Mouse (Mus musculus) heart, postnatal 36 days (tissue): ENCODE measurements around the gene Tnnt1. TPM values are rescaled to one million over a fixed set of nuclear protein-coding genes. Genes with fewer than 3 reads are reported as not detected.
"Not testable (repeated sequence)": the region's sequence is repeated elsewhere in the genome, so short reads cannot be mapped to it uniquely, and the experiment has no call there.

ENCODE experiments used
- DNase-seq, 2 experiments: peaks; one replicate each; pipeline ENCODE4 v3.0.0; 2021 to 2022
- intact Hi-C: fragments of 180-260 bp; cut with DNase I; formaldehyde crosslinking; loops from one replicate; pipeline ENCODE4 v1.15.1; 2025
- total RNA-seq, 2 experiments: library from RNA; stranded (reverse); gene quantifications; 2 replicates each; pipeline ENCODE4 v1.2.3; 2021

Gene Tnnt1
- total RNA-seq, result 10 to 100 TPM; 20.0 to 21.3 TPM

DNA sequence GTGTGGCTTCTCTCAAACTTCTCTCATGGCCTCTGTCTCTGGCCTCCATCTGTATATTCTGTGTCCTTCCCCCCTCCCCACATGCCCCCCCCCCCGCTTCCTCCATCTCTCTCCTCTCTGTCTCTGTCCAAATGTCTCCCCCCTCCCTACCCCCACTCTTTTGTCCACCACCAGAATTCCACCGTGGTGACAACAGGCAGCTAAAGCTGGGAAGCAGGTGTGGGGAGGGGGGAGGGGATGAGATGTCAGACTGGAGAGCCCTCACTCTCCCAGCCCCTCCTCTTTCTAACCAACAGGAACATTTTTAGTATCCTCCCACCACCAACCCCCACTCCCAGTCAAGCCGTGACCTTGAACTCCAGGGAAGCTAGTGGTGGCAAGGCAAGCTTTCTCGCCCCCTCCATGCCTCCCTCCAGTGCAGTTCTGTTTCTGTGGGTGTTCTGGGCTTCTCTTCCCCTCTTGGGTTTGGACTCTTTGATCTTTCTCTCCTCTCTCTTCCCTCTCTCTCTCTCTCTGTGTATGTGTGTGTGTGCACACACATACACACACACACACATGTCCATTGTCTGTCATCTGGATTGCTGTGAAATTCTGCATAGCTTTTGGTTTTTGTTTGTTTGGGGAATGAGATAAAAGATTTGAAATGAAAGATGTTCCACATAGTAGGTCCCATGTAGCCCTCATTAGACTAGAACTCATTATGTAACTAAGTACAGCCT is at the start of gene Tnnt1:
Tnnt1 (minus strand) TSS at position 51 of the 719 bp plus-strand sequence.
- DNase-seq, result no peak
- intact Hi-C loops, result no loop called here

DNA sequence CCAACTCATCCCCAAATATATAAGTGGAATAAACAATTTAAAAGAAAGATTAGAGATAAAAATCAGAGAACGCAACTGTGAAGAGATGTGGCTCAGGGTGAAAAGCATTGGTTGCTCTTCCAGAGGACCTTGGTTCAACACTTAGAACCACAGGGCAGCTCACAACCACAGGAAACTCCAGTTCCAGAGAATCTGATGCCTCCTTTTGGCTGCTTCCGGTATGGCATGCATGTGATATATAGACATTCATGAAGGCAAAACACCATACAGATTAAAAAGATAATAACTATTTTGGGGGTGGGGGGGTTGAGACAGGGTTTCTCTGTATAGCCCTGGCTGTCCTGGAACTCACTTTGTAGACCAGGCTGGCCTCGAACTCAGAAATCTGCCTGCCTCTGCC is 46.5 kb upstream of the Tnnt1 start:
- DNase-seq, result no peak
- intact Hi-C loops, result no loop called here

DNA sequence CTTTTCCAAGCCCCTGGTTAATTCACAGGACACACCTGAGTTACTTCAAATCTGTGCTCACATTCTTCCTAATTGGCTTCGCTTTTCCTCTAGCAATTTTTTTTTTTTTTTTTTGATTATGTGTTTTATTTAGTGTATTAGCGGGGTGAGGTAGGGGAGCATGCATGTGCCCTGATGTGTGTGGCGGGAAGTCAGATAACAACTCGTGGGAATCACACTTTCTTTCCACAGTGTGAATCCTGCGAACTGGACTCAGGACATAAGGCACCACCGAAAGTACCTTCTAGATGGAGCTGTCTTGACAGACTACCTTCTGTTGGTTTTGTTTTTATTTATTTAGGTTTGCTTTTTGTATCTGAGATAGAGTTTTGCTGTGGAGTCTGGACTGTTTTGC is 41.0 kb upstream of the Tnnt1 start:
- intact Hi-C loops, result loop anchor here (2.0 to 10.0 kb wide), 3 partner anchors 240 to 488 kb away; no protein-coding TSS in a partner anchor
- no peak for DNase-seq

DNA sequence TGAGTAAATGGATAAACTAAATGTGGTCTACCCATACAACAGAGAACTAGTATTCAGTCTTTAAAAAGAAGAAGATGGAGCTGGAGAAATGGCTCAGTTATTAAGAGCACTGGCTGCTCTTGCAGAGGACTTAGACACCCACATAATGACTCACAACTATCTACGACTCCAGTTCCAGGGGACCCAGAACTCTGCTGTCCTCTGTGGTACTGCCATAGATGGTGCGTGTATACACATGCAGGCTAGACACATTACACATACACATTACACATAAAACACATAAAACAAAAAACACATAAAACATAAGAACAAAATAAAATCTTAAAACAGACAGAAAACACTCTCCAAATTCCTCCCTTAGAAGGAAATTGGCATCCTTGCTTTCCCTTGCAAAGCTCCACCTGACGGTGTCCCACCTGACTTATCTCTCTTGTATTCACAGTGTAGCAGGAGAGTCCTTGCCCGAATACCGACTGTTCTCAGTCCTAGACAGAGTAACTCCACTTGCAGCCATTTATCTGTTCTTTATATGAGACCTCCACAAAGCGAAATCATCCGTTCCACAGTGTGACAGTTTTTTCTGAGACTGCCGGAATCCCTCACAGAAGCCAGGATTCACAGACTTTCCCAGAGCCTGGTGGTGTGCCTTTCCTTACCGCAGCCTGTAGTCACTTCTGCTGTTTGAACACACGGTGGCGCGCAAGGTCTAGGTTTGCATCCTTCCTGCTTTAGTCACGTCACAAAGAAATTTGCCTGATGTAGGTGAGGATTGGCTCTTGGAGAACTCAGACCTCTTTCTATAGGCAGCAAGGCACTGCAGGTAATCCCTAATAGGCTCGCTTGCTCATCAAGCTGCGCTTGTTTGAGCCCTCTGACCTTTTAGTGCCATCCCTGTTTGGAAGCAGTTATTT is 40.3 kb upstream of the Tnnt1 start:
- intact Hi-C loops, result loop anchor here (2.0 to 10.0 kb wide), 3 partner anchors 240 to 488 kb away; no protein-coding TSS in a partner anchor

DNA sequence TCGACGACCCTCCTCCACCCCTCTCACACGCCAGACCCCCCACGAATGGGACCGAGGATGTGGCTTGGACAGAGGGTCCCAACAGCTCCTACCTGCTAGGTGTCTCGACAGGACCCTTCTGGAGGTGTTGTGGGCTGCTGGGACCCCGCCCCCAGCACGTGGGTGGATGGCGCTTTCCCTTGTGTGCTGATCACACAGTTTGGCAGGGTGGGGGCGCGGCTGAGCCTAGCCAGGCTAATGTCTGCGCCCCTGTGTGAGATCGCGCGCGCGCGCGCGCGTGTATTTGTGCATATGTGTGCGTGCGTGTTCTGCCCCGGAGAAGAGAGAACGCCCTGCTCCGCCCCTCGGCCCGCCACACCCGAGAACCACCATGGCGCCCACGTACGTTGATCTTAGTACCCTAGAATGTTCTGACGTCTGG is 31.0 kb upstream of the Tnnt1 start, which contains the start of gene Syt5:
Syt5 (minus strand) TSS at position 321 of the 421 bp plus-strand sequence.
- intact Hi-C loops, result no loop called here
- no peak for DNase-seq

More for the DNA sequence above, 40.3 kb upstream of the Tnnt1 start:
- peak; percentile 72 to 74 for DNase-seq

DNA sequence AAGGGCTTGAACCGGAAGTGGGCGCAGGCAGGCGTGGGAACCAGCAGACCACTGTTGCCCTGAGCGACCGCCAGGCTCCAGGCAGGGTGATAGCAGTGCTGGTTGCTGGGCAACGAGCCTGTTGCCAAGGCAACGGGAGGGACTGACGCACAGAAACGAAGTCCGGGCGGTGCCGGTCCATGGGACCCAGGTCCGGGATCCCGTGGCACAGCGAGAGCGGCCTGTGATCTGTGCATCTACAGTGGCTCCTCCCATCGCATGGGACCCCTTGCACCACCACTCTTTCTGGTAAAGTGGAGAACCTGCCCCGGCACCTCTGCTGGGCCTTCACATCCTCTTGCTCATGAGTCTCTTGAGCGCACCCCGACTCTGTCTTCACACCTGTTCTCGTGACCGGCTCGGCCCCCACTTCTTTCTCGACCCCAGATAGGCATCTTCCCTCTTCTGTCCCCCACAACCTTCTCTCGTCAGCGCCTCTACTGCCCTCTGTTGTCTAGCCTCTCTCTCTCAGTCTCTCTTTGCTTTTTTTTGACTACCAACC is 30.5 kb upstream of the Tnnt1 start:
- peak; percentile 30 to 56 for DNase-seq
- intact Hi-C loops, result no loop called here

DNA sequence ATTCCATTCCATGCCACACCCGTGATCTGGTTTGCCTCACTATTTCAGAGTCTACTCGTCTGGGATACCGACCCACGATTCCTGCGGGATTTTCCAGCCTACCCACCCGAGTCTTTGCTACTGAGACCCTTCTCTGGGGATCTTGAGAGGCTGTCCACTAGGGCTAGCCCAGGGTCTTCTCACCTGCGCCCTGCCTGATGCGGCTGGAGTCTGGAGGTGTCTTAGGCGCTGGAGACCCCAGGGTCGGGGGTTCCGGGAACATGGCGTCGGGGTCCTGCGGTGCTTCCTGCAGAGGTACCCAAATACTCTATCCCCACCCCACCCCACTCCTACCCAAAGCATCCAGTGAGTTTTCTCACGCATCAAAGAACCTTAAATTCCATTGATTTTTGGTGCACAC is 29.9 kb upstream of the Tnnt1 start:
- DNase-seq, result no peak
- intact Hi-C loops, result no loop called here

DNA sequence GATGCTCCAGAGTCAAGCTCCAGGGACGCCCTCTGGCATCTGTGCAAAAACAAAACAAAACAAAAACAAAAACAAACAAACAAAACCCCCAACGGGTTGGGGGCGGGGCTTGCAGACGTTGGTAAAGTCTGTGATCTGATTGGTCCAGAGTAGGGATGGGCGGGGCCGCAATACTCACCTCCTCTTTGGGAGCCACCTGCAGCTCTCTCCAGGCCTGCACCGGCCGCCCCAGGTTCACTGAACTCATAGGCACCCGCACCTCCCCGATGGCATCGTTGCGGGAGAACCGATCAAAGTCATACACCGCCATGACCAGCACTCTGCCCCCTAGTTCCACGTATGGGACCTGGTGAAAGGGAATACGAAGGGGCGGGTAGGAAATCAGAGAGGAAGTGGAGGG is 25.8 kb upstream of the Tnnt1 start:
- no peak for DNase-seq
- intact Hi-C loops, result no loop called here

DNA sequence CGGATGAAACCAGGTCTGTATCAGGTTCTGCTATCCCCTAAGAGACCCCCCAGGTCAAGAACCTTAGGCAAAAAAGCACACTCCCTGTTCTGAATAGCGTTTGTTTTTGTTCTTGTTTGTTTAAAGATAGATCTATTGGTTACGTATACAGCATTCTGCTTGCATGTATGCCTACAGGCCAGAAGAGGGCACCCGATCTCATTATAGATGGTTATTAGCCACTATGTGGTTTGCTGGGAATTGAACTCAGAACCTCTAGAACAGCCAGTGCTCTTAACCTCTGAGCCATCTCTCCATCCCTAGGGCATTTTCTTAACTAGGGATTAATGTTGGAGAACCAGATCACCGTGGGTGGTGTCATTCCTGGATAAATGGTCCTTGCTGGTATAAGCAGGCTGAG is 25.2 kb upstream of the Tnnt1 start:
- intact Hi-C loops, result no loop called here

DNA sequence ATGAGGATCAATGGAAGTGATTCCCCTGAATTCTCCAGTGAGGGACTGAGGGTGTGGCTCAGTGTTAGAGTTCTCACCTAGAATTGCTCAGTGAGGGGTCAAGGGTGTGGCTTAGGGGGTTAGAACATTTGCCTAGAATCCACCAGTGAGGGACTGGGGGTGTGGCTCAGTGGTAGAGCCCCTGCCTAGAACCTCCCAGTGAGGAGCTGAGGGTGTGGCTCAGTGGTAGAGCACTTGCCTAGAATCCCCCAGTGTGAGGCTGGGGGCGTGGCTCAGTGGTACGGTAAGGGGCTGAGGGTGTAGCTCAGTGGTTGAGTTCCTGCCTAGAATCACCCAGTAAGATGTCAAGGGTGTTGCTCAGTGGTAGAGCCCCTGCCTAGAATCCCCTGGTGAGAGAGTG is 22.8 kb upstream of the Tnnt1 start:
- DNase-seq, result no peak

More for the DNA sequence above, 25.2 kb upstream of the Tnnt1 start:
- no peak for DNase-seq

DNA sequence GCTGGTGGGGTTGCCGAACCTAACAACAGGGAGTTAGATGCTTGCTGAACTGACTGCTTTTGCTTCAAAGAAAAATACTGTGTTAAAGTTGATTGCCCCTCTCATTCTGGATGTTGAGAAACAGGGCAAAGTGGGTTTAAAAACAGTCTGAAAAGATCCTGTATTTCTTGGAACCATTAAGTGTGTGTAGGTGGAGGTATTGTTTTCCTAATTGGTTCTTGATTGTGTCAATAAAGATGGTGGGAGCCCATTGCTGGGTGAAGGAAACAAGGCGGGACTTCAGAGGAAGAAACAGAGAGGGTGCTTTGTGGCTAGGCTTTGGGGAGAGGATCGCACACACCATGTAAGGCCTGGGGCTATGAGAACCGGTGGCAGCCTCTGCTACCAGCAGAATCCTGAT is 21.0 kb upstream of the Tnnt1 start:
- intact Hi-C loops, result no loop called here

More for the DNA sequence above, 22.8 kb upstream of the Tnnt1 start:
- intact Hi-C loops, result no loop called here

DNA sequence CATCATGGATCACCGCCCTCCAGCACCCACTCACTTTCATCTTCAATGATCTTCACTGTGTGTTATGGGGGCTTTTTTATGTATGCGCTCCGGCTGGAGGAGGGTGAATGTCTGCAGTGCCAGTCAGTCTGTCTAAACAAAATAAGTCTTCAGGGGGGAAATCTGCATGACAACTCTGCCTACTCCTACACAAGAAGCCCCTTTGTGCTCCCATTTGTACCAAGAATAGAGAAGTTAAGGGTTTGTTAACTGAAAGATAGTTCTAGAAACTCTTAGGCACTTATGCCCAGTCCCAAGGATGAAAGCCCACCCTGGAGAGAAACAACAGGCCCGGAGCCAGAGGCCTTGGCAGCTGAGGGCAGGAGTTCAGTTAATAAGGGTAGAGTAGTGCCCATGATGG is 20.2 kb upstream of the Tnnt1 start:
- intact Hi-C loops, result no loop called here
- DNase-seq, result no peak

More for the DNA sequence above, 21.0 kb upstream of the Tnnt1 start:
- no peak for DNase-seq

DNA sequence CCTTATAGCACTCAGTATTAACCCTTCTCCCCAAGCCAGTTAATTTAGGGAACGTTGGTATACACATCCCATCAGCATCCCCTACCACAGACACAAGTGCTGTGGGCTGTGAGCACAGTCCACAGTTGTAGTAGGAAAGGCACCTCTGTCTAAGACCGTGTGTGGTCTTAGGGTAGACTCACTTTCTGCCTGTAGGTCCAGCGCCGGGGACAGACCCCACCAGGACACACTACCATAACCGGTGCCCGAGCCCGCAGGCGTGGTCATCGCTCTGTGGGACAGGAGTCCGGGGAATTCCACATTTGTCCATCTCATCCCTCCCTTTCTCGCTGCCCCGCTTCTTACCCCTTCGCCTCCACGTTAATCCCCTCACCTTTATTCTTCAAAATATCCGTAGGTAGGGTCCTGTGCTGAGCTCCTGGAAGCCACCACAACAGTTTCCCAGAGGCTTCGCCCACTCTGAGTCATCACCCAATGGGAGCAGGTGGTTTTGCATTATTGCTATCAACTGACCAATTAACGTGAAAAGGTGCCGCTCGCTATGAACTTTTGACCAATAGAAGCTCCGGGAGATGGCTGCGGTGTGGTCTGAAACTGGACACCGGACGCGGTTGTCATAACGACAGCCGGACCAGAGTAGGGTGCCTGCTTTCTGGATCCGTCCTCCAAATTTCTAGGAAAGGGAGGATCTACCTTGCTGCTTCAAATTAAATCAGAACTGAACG is 16.0 kb upstream of the Tnnt1 start, which contains the start of gene Dnaaf3:
Dnaaf3 (minus strand) TSS at position 449 of the 725 bp plus-strand sequence.
- DNase-seq, result peak in 1 of 2 experiments; percentile 45
- intact Hi-C loops, result no loop called here

DNA sequence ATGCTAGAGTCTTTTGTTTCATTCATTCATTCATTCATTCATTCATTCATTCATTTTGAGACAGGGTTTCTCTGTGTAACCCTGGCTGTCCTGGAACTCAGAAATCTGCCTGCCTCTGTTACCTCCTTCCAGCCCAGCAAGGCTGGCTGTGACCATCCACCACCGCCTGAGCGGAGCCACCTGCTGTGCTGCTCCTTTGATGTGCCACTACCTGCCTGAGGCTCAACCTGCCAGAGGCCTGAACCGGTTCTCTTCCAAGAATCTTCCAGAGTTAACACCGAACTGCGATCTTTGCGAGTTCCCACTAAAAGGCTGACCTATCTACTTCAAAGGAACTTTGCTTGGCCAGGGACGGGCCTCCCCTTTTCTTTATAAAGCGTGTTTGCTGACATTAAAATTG is 14.0 kb upstream of the Tnnt1 start:
- intact Hi-C loops, DNase-seq: not testable (repeated sequence)

DNA sequence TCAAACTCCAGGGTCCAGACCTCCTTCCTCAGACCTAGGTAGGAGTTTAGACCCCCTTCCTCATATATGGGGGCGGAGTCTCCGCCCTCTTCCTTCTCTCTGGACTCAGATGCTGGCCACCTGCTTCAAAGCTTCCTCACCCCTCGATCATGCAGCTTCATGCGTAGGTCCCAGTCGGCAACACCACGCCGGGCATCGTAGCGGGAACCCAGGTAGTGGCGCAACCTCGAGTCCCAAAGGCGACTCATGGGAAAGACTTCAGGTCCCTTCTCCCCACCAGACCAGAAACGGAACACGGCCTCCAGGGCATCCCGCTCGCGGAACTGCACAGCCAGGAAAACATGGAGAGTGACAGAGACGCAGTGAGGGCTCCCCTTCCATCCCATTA is 11.1 kb upstream of the Tnnt1 start:
- intact Hi-C loops, result no loop called here
- DNase-seq, result no peak

DNA sequence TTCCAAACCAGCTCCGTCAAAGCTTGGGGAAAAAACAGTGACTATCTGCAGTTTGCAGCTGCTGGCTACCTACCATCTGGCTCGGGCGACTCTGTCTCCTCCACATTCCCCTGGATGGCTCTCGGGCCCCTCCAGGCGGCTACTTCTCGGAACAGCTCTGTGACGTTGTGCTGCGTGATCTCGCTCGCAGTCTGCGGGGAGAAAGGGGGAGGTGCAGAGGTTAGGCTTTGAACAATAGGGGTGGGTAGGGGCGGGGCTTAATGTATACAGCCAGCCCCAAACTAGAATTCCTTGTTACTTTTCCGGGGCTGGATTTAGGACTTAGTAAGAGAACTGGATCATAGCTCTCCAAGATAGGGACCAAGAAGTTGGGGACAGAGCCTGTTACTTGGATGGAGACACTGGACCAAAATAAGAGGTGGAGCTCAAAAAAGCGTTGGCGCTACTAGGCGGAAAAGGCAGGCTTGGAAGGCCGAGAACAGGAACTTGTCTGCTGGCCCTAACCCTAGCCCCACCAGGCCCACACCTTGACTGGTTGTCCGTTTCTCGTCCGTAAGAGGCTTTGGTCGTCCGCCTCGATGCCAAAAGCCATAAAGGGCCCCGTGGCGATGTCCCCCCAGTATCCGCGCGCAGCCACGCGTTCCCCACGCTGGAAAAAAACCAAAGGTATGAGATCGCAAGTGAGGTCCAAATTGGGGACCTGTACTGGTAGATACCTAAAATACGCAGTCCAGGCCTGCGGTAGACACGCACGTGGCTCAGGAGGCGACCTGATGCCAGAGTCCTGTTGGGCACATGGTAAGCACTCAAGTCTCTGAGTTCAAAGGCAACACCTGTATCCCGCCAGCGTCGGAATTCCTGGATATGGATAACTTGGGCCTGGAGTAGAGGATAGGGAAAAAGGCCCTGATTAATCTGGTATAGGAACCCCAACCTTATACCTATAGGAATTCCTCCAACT is 10.4 kb upstream of the Tnnt1 start:
- peak; percentile 77 to 81 for DNase-seq
- intact Hi-C loops, result no loop called here

DNA sequence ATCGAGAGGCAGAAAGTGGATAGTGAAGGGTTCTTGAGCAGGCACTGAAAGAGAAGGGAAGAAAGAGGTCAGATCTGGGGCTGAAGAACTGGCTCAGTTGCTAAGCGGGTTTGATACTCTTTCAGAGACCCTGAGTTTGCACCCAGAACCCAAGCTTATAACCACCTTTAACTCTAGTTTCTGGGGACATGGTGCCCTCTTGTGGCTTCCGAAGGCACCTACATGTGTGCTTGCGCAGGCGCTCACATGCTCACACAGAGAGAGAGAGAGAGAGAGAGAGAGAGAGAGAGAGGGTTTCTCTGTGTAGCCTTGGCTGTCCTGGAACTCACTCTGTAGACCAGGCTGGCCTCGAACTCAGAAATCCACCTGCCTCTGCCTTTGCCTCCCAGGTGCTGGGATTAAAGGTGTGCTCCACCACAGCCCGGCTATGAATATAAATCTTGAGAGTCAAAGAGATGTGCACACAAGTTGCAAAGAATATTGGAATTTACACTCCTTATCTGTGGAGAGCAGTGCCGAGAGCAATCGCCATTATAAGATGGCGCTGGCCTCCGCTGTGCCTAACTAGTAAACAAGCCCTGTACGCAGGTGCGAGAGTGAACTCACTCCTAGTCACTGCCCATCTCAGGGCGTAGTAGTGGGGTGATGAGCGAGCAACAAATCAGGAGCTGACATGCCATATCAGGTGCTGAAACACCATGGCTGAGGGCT is 8.2 kb upstream of the Tnnt1 start, which contains the start of gene Tnni3:
Tnni3 (minus strand) TSS at position 18 of the 711 bp plus-strand sequence.
- peak; percentile 60 to 68 for DNase-seq
- intact Hi-C loops, result loop anchor here (1.0 to 2.0 kb wide), 2 partner anchors 46 to 93 kb away; no protein-coding TSS in a partner anchor
